Mouse (Mus musculus) layer of hippocampus, adult 11-12 months (tissue): ENCODE measurements around the gene Cadm2.

Experiments used
- DNase-seq: peaks from one replicate; pipeline ENCODE4 v3.0.0; 2022; ENCODE audit warnings: low spot score

Cadm2 gene

GRCm38 (mm10) chr16:67509079-67509478 lies 111.6 kb downstream of the Cadm2 start:
- DNase-seq = no peak

- peak; percentile 32 for DNase-seq
Measured at GRCm38 (mm10) chr16:67482542-67482941, 138.2 kb downstream of the Cadm2 start.

- DNase-seq = no peak
Measured at GRCm38 (mm10) chr16:67467041-67467440, 153.7 kb downstream of the Cadm2 start.

- DNase-seq = no peak
Measured at GRCm38 (mm10) chr16:67436301-67436700, 184.4 kb downstream of the Cadm2 start.

GRCm38 (mm10) chr16:67425371-67425770 lies 195.3 kb downstream of the Cadm2 start:
- DNase-seq = no peak

- no peak for DNase-seq
Measured at GRCm38 (mm10) chr16:67410926-67411325, 209.8 kb downstream of the Cadm2 start.

- no peak for DNase-seq
Measured at GRCm38 (mm10) chr16:67410482-67410881, 210.2 kb downstream of the Cadm2 start.

- DNase-seq = no peak
Measured at GRCm38 (mm10) chr16:67367745-67368144, 253.0 kb downstream of the Cadm2 start.

- no peak for DNase-seq
Measured at GRCm38 (mm10) chr16:67348011-67348410, 272.7 kb downstream of the Cadm2 start.

- DNase-seq = no peak
Measured at GRCm38 (mm10) chr16:67347561-67347960, 273.1 kb downstream of the Cadm2 start.

- DNase-seq = no peak
Measured at GRCm38 (mm10) chr16:67346621-67347290, 274.0 kb downstream of the Cadm2 start.

GRCm38 (mm10) chr16:67344194-67344593 lies 276.5 kb downstream of the Cadm2 start:
- DNase-seq = no peak

GRCm38 (mm10) chr16:67311033-67311432 lies 309.7 kb downstream of the Cadm2 start:
- DNase-seq = peak; percentile 37

- no peak for DNase-seq
Measured at GRCm38 (mm10) chr16:67284664-67285063, 336.0 kb downstream of the Cadm2 start.

- DNase-seq = no peak
Measured at GRCm38 (mm10) chr16:67243598-67243997, 377.1 kb downstream of the Cadm2 start.

- no peak for DNase-seq
Measured at GRCm38 (mm10) chr16:67234862-67235261, 385.8 kb downstream of the Cadm2 start.

- no peak for DNase-seq
Measured at GRCm38 (mm10) chr16:67226696-67227095, 394.0 kb downstream of the Cadm2 start.

- no peak for DNase-seq
Measured at GRCm38 (mm10) chr16:67203329-67203728, 417.4 kb downstream of the Cadm2 start.

GRCm38 (mm10) chr16:67192852-67193415 lies 427.8 kb downstream of the Cadm2 start:
- no peak for DNase-seq

- no peak for DNase-seq
Measured at GRCm38 (mm10) chr16:67192395-67192794, 428.3 kb downstream of the Cadm2 start.

GRCm38 (mm10) chr16:67186322-67186721 lies 434.4 kb downstream of the Cadm2 start:
- no peak for DNase-seq

GRCm38 (mm10) chr16:67182958-67183357 lies 437.8 kb downstream of the Cadm2 start:
- DNase-seq = no peak

- no peak for DNase-seq
Measured at GRCm38 (mm10) chr16:67175386-67175785, 445.3 kb downstream of the Cadm2 start.

- no peak for DNase-seq
Measured at GRCm38 (mm10) chr16:67162211-67162790, 458.4 kb downstream of the Cadm2 start.
